Mouse (Mus musculus): ENCODE results near the gene Pla2g4a.

Gene Pla2g4a

GRCm38 (mm10) chr1:149960734-149961424 is at the start of gene Pla2g4a:
Gene Pla2g4a (minus strand): TSS chr1:149961290.
- DNase-seq (ENCODE audit: low read depth, low spot score): peak; percentile 40

- DNase-seq (ENCODE audit: low read depth, low spot score): no peak
Observed at GRCm38 (mm10) chr1:150010629-150010979, 49.5 kb upstream of the Pla2g4a start.

GRCm38 (mm10) chr1:150009968-150010628 is 49.0 kb upstream of the Pla2g4a start:
- DNase-seq (ENCODE audit: low read depth, low spot score): no peak

DNA sequence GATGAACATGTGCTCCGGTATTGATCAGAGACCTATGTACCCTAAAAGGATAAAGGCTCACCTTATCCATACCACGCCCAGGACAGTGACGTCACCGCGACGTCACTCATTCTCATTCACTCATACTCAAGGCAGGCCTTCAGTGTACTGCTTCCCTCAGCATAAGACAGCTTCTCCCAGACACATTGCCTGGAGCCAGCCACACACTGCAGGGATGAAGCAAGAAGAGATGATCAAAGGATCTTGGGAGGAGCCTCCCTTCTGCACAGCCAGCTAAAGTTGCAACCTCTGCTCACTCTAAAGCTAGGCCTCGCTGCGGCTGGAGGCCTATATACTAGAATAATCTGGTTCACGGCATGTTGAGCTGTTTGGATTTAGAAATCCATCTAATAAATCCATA is 48.0 kb upstream of the Pla2g4a start:
- no peak for DNase-seq (ENCODE audit: low read depth, low spot score)

GRCm38 (mm10) chr1:149975626-149976025 is 14.5 kb upstream of the Pla2g4a start:
- no peak for DNase-seq (ENCODE audit: low read depth, low spot score)

GRCm38 (mm10) chr1:149965826-149966225 is 4.7 kb upstream of the Pla2g4a start:
- DNase-seq (ENCODE audit: low read depth, low spot score): no peak

DNA sequence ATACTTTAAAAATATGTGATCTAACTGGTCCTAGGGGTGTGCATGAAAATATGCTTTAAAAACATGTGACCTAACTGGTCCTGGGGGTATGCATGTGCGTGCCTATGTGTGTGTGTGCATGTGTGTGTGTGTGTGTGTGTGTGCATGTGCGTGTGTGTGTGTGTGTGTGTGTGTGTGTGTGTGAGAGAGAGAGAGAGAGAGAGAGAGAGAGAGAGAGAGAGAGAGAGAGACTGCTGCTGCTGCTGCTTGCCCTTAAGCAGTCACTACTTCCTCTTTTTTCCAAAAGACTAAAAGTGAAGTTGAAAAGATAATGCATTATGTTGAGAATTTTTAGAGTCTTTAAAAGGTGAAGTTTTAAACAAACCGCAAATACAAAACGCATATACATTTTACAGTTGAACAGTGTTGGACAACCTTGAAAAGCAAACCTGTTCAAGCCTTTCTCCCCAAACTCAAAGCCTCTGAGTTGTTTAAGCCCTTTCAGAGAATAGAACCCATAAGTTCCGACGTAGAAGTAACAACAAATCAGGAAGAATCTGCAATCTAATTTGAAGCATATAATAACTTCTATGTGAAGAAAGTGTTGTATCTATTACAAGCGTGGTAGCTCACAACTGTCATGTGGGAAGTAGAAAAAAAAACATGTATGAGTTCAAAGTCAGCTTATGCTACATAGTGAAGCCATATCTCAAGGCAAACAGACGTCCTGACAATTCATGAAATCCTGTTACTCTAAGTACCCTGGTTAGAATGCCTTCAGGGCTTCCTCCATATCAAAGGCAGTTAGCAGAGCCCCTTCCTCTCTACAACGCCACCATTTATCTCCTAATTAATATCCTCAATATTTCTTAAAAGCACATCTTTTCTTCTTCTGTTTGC is 574 bp upstream of the Pla2g4a start:
- DNase-seq (ENCODE audit: low read depth, low spot score): no peak

- no peak for DNase-seq (ENCODE audit: low read depth, low spot score)
Observed at GRCm38 (mm10) chr1:149960251-149960650, 839 bp downstream of the Pla2g4a start.

- DNase-seq (ENCODE audit: low read depth, low spot score): no peak
Observed at GRCm38 (mm10) chr1:149959069-149959468, 2.0 kb downstream of the Pla2g4a start.

- DNase-seq (ENCODE audit: low read depth, low spot score): no peak
Observed at GRCm38 (mm10) chr1:149955482-149955881, 5.6 kb downstream of the Pla2g4a start.

DNA sequence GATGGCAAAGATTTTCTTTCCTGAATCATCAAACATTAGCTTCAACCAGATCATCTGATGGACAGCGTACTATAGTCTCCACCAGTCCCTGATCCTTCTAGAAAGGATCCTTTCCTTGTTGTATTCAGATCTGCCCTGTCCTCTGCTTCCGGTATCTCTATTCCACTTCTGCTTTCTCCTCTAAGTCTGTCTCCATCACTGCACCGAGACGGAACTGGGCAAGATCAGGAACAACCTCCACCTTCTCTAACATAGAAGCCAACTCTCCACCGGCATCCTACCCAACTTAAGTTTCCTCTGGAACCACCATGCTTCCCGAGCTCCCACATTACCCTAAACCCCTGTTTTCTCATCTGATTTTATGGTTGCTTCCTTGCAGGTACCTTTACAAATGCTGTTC is 7.1 kb downstream of the Pla2g4a start:
- no peak for DNase-seq (ENCODE audit: low read depth, low spot score)

GRCm38 (mm10) chr1:149952050-149952449 is 9.0 kb downstream of the Pla2g4a start:
- no peak for DNase-seq (ENCODE audit: low read depth, low spot score)

- no peak for DNase-seq (ENCODE audit: low read depth, low spot score)
Observed at GRCm38 (mm10) chr1:149950656-149951055, 10.4 kb downstream of the Pla2g4a start.

DNA sequence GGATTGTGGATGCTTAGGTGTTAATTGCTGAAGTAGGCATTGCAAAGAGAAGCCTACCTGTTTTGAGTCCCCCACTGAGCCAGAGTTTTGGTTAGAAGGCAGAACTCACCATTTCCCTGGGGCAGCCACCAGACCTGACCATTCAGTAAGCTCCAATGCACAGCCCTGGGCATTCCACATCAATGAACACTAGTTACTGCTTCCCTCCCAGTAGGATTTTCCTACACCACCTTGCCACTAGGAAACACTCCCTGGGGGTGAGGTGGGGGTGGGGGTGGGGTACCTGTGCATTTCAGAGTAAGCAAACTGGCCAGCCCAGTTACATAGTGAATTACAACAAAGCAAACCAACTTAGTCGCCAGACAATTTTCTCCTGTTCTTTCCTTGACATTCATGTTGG is 10.8 kb downstream of the Pla2g4a start:
- DNase-seq (ENCODE audit: low read depth, low spot score): no peak

DNA sequence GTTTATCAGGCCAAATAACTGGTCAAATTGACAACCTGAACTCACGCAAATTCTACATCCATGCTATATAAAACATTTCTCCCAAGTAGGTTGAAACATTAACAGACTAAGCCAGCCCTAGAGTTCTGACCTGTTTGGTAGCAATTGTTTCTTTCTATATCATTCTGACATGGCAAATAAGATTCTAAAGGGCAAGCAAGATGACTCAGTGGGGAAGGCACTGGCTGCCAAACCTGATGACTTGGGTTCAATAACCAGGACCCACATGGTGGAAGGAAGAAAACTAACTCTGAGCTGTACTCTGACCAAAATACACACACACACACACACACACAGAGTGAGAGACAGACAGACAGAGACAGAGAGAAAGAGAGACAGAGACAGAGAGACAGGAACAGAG is 11.8 kb downstream of the Pla2g4a start:
- no peak for DNase-seq (ENCODE audit: low read depth, low spot score)

DNA sequence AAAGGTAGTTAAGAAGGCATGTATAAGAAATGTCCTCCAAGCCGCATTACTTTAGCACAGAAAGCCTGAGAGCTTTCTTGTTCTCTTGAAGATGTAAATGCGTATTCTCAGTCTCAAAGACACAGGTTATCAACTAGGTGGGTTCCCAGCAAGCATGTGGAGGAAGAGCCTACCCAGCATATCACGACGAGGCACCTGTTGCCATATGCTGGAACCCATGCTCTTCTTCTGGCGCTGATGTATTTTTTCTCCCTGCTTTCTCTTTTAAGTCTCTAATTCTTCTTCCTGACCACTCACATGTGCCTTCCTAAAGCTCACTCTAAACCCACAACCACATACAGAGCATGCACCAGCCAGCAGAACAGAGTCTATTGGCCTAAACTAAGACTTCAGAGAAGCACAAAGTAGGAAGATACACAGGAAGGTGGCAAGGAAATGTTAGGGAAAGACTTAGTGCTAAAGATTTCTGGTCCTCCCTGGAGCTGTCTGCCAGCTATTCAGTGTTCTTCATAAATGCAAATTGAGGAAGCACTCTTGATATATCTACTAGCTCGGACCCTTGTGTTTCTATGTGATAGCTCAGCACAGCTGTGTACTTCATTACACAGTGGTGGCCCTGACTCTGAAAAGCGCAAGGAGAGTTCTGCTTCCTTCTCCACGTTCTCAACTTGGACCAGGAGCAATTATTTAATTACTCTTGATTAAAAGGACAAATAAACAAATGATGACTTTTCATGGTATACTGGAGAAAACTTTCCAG is 12.8 kb downstream of the Pla2g4a start:
- DNase-seq (ENCODE audit: low read depth, low spot score): no peak

DNA sequence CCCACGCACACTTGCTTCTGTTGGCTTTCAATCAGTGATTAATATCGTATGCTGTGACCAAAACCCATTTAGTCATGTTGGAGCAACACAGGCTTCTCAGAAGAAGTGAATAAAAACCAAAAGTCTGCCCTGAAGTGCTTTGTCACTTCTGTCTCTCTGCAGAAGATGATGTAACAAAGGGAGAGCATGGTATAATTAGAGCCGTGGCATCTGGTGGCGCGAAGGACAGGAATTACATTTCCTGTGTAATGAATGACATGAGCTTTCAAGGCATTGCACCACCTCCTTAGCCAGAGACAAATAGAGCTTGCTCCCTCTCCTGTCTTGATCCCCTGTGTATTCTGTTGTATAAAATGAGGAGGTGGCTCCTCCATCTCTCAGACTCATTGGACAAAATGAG is 14.1 kb downstream of the Pla2g4a start:
- DNase-seq (ENCODE audit: low read depth, low spot score): no peak

DNA sequence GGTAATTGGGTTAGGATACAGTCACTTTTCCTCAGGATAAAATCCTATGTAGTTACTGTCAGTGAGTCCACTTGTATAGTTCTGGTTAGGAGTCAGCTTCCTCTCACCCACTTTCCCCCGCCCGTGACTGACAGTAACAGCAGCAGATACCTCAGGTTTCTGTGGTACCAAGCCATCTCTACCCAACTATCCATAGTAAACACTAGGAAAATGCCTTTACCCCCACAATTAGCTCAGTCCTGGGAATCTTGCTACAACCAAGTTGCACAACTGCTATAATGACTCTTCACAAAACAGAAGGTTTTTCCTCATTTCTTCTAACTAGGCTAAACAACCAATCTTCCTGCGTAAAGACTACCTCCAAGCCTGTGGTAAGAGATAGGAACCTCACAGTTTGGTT is 14.7 kb downstream of the Pla2g4a start:
- DNase-seq (ENCODE audit: low read depth, low spot score): no peak

- DNase-seq (ENCODE audit: low read depth, low spot score): no peak
Observed at GRCm38 (mm10) chr1:149943611-149944010, 17.5 kb downstream of the Pla2g4a start.

GRCm38 (mm10) chr1:149940301-149940700 is 20.8 kb downstream of the Pla2g4a start:
- no peak for DNase-seq (ENCODE audit: low read depth, low spot score)

GRCm38 (mm10) chr1:149939261-149940032 is 21.6 kb downstream of the Pla2g4a start:
- no peak for DNase-seq (ENCODE audit: low read depth, low spot score)
